Mouse (Mus musculus): ENCODE data around the gene Surf1.

- no peak for TF ChIP-seq CTCF (IDR thresholded peaks at IDR 0.05; ENCODE audit: low read depth)
- no peak for TF ChIP-seq EP300 (optimal IDR thresholded peaks at IDR 0.05)
Measured at GRCm38 (mm10) chr2:26900731-26901130, 15.6 kb downstream of the Surf1 start.

All from stomach, postnatal 0 days (tissue).